Mouse (Mus musculus) erythroblast, embryonic 14.5 days (primary cell): Measurements from ENCODE around the gene Vps33a.

Experiments
- GATA1 ChIP-seq: IDR thresholded peaks from 2 replicates; pipeline ENCODE4 v1.6.1; 2012; ENCODE audit warnings: low read length, inconsistent platforms, mixed read lengths
- TAL1 ChIP-seq: IDR thresholded peaks from 3 replicates; pipeline ENCODE4 v1.6.1; 2012; ENCODE audit warnings: low read length, inconsistent platforms, mixed read lengths

DNA sequence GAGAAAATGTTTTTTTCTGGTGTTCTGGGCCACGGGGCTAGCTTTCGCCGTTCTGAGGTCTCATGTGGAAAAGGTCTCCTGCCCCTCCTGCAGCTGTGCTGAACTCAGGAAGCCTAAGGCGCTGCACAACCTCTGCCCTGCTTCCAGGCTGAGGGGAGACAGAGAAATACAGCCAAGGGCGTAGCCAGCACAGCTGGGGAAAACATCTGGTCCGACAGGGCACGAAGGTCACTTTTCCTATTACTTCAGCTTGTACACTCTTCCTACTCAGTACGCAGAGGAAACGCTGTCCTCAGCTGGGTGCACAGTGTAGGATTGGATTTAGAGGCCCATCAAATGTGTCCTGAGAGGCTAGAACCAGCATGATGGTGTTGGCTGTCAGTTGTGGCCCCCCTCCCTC is 82.9 kb downstream of the Vps33a start:
- no peak for TF ChIP-seq TAL1
- TF ChIP-seq GATA1 = no peak
